Mouse (Mus musculus) liver, embryonic 11.5 days (tissue): ENCODE measurements around the gene Gpr61. TPM values are rescaled to one million over a fixed set of nuclear protein-coding genes. Genes with fewer than 3 reads are reported as not detected.

Experiments used
- ATAC-seq: fragments of 200-750 bp; cut with Nextera tagmentation; replicated peaks from 2 replicates; pipeline ENCODE4 v1.8.0; 2017; ENCODE audit warnings: moderate number of reproducible peaks, mild to moderate bottlenecking, moderate TSS enrichment, moderate library complexity; ENCODE audit not compliant: low FRiP score
- DNase-seq: peaks from one replicate; pipeline ENCODE4 v3.0.0-alpha.2; 2017; ENCODE audit warnings: low spot score
- H3K27ac ChIP-seq: fragments of 300-500 bp; sonication (generic); 2 replicates; pipeline ENCODE4 v1.5.1; 2014; ENCODE audit warnings: mild to moderate bottlenecking, low read depth, low read length, control low read depth
- H3K27me3 ChIP-seq: fragments of 300-500 bp; sonication (generic); replicated peaks from 2 replicates; pipeline ENCODE4 v1.6.1; 2014; ENCODE audit warnings: low read length, mixed read lengths; ENCODE audit not compliant: control insufficient read depth, insufficient read depth
- H3K36me3 ChIP-seq: fragments of 300-500 bp; sonication (generic); 2 replicates; pipeline ENCODE4 v1.6.1; 2014; ENCODE audit warnings: mild to moderate bottlenecking, low read length, moderate library complexity, mixed read lengths; ENCODE audit not compliant: control insufficient read depth, insufficient read depth
- H3K4me1 ChIP-seq: fragments of 300-500 bp; sonication (generic); replicated peaks from 2 replicates; pipeline ENCODE4 v1.6.1; 2014; ENCODE audit warnings: low read length, mixed read lengths; ENCODE audit not compliant: control insufficient read depth, insufficient read depth
- H3K4me2 ChIP-seq: fragments of 300-500 bp; sonication (generic); 2 replicates; pipeline ENCODE4 v1.6.1; 2014; ENCODE audit warnings: mild to moderate bottlenecking, control low read depth, moderate library complexity
- H3K4me3 ChIP-seq: fragments of 300-500 bp; sonication (generic); 2 replicates; pipeline ENCODE4 v1.5.1; 2014; ENCODE audit warnings: low read depth, low read length, control low read depth
- H3K9ac ChIP-seq: fragments of 300-500 bp; sonication (generic); 2 replicates; pipeline ENCODE4 v1.6.1; 2014; ENCODE audit warnings: low read depth, low read length, control low read depth
- H3K9me3 ChIP-seq: fragments of 300-500 bp; sonication (generic); 2 replicates; pipeline ENCODE4 v1.6.1; 2016; ENCODE audit warnings: low read length, inconsistent platforms, mixed read lengths; ENCODE audit not compliant: control insufficient read depth
- WGBS: fragments of 180-500 bp; shearing (Covaris S2); extraction: QIAGEN DNeasy Blood & Tissue Kit; methylation state at CpG from one replicate; pipeline ENCODE4 v1.1.7; 2014; 5-methylcytosine and 5-hydroxymethylcytosine counted together
- polyA plus RNA-seq: library from polyadenylated mRNA; unstranded; fragments of >200 nt; fragmentation: Nextera tagmentation; extraction: Ambion mirVana; gene quantifications from 2 replicates; pipeline ENCODE4 v1.2.1, GENCODE M21; 2014

The Gpr61 gene
- polyA plus RNA-seq, 1 experiment from 2014 or later = 0.07 TPM

DNA sequence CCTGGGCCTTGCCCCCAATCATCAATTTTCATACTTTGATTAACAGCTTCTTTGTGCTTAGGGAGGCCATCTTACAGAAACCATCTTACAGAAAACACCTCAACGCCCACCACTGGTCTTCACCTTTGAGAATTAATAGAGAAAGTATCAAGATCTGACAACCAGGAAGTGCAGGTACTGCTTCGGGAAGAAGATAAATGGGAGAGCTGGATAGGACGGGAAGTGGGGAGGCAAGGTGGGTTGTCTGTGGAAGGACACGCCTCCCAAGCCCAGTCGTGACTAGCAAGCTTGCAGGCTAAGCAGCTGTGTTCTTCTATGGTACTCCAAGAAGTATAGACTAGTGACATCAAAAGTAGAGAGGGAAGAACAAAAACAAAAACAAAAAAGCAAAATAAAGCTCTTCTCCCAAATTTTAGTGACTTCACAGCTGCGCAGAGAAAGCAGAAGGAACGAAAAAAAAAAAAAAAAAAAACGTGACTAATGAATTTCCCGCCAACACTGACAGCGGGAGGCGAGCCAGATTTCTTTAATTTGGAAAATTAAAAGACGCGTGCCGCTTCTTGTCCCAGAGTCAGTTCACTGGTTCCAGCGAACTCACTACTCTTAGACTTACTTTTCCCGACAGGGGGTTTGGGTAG, 30.9 kb upstream of the Gpr61 start:
- ATAC-seq = no peak
- peaks cover 21% of the 10 kb centered on the region for H3K27me3 ChIP-seq
- peak overlapping the region; percentile 55; the same call in 1 of the 2 replicates for H3K9ac ChIP-seq
- H3K4me3 ChIP-seq = peak overlapping the region; percentile 68
- WGBS = 3% methylated on average over 16 of the region's 16 CpGs
- H3K4me2 ChIP-seq = peak overlapping the region; percentile 94
- no peaks in the 10 kb centered on the region for H3K9me3 ChIP-seq
- H3K36me3 ChIP-seq = no peaks in the 10 kb centered on the region
- no peak overlapping the region for H3K27ac ChIP-seq
- no peak for DNase-seq
- no peaks in the 10 kb centered on the region for H3K4me1 ChIP-seq

DNA sequence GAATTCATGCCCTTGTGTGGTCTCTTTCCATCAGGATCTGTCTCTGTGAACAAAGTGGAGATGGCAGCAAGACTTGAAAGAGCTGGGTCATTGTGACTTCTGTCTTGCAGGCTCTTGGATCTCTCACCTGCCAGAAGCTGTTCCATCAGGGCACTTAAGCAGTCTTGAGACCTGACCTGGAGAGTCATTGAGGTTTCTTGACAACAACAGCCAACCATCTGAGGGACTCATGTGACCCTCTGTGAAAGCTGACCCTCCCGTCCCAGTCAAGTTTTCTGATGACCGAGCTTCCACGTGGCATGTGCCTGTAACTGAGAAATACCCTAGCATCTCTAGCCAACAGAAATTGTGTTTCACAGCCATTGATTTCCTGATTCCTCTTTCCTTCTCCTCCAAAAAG, 30.1 kb upstream of the Gpr61 start:
- H3K27me3 ChIP-seq = peaks cover 21% of the 10 kb centered on the region
- no peak for DNase-seq
- H3K4me3 ChIP-seq = no peak overlapping the region
- no peak overlapping the region for H3K9ac ChIP-seq
- no peak overlapping the region for H3K4me2 ChIP-seq
- no peak overlapping the region for H3K27ac ChIP-seq
- ATAC-seq = no peak
- WGBS = 68% methylated on average over 3 of the region's 3 CpGs
- H3K36me3 ChIP-seq = no peaks in the 10 kb centered on the region
- H3K9me3 ChIP-seq = no peaks in the 10 kb centered on the region
- H3K4me1 ChIP-seq = no peaks in the 10 kb centered on the region

DNA sequence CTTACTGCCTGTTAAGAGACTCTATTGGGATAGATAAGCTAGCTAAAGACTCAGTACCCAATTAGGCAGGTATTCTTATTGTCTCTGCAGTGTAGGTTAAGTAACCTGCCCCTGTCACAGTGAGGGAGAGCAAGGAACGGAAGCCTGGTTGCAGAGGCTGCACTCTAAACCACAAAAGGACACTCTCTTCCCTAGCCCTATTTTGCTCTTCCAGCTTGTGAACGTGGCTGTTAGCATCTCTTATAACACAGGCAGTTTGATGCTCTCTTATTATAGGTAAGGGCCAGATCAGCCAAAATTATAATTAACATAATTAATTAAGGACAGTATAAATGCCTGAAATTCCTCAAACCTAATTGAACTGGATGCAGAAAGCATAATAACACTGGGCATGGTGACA, 25.8 kb upstream of the Gpr61 start:
- WGBS = 35% methylated on average over 2 of the region's 2 CpGs
- Histone ChIP-seq H3K9ac (no peak overlapping the region), H3K27me3 (peaks cover 6% of the 10 kb centered on the region; the same call in 1 of the 2 replicates), H3K36me3 (no peaks in the 10 kb centered on the region), H3K4me2 (no peak overlapping the region), H3K4me1 (no peaks in the 10 kb centered on the region), H3K27ac (no peak overlapping the region), H3K9me3 (no peaks in the 10 kb centered on the region), H3K4me3 (no peak overlapping the region)
- ATAC-seq (no peak), DNase-seq (no peak)

DNA sequence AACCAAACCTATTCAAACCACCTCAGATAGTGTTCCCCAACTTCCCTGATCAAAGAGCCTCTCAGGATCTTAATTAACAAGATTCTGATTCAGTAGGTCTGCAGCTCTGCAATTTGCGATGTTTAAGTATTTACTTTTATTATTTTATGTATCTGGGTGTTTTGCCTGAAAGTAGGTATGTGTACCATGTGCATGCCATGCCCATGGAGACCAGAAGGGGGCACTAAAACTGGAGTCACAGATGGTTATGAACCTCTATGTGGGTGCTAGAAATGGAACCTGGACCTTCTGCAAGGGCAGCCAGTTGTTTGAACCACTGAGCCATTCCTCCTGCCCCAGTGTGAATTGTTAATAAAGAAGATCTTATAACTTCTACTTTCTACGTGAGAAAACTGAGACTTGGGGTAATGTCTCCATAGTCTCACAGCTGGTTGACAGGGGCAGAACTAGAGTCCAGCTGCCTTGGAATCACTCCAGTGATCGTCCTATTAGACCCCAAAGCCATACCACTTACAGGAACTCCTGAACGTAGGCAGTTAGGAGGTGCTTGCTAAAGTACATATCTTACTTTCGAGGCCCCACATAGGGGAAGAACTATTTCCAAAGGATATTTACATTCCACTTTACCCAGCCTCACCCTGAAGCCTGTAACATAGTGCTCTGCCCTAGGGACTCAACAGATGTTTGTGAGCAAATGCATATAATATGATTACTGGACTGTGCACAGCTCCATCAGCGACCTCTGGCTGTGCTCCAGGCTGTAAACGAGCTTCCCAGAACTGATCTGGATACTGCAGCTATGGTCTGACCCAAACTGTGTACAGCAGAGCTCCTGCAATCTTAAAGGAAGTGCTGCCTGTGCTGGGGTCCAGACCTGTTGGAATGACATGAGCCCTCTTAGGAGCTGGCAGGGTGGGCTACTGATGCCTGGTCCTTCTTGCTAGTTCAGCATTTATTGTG, 24.4 kb upstream of the Gpr61 start:
- 78% methylated on average over 7 of the region's 7 CpGs for WGBS
- ATAC-seq (no peak), DNase-seq (no peak)
- Histone ChIP-seq H3K27me3 (peaks cover 7% of the 10 kb centered on the region; the same call in 1 of the 2 replicates), H3K27ac (no peak overlapping the region), H3K36me3 (no peaks in the 10 kb centered on the region), H3K9me3 (no peaks in the 10 kb centered on the region), H3K4me2 (no peak overlapping the region), H3K9ac (no peak overlapping the region), H3K4me3 (no peak overlapping the region), H3K4me1 (no peaks in the 10 kb centered on the region)

DNA sequence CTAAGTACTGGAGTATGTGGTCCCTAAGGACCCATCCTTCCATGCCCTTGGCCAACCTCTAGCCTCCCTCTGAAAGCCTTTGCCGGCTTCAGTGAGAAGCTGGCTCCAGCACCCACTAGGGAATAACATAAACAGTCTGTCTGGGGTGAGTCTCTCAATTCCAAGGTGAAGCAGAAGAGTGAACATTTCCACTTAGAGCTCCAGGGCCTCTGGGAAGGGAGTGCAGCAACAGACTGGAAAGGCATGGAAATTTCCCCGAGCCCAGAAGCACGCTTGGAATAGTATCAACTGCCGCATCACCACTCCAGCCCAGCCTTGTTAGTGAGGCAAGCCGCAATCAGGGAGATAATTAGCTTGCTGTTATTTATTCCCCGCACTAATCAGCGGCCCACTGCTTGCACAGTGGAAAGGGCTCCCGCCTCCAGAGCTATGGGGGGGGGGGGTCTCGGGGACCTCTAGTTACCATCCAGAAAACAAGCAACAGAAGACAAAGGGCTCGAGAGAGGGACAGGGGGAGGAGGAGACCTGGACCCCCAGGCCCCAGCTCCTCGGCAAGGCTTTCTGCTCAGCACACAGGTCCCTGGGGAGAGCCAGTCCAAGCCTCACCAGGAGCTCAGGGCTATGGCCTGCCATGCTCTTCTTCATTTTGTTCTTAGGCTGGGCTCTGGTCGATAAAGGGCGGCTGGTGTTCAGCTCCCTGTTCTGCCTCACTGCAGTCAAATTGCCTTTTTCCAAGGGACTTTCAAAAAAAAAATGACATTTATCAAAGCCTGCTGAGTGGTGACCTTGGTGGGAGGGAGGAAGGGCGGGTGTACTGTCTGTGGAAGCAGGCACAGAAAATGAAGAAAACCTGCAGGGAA, 20.2 kb upstream of the Gpr61 start:
- ATAC-seq = no peak; the same call in 1 of the 2 replicates
- Histone ChIP-seq H3K36me3 (no peaks in the 10 kb centered on the region), H3K9me3 (no peaks in the 10 kb centered on the region), H3K9ac (no peak overlapping the region), H3K27me3 (peaks cover 7% of the 10 kb centered on the region; the same call in 1 of the 2 replicates), H3K4me1 (no peaks in the 10 kb centered on the region), H3K27ac (no peak overlapping the region), H3K4me2 (no peak overlapping the region), H3K4me3 (no peak overlapping the region)
- WGBS = 49% methylated on average over 14 of the region's 14 CpGs
- no peak for DNase-seq

DNA sequence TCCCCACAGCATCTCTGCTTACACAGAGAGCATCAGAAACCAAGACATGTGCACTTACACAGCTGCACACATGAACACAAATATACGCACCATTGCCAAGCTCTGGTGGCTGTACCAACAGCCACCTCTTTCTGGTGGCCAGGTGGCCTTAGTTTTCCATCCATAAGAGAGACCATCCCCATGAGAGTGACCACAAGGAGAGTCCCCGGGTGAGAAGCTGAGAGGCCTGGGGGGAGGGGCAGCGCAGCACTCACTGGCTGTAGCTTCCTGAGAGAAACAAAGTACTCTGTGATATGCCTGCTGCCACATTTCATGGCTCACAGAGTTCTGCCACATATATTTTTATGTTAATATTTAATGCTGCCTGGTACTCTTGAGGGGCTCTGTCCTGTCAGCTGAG, 14.5 kb upstream of the Gpr61 start:
- H3K4me2 ChIP-seq = no peak overlapping the region
- H3K27ac ChIP-seq = no peak overlapping the region
- no peak overlapping the region for H3K4me3 ChIP-seq
- 39% methylated on average over 3 of the region's 3 CpGs for WGBS
- no peaks in the 10 kb centered on the region for H3K36me3 ChIP-seq
- H3K9ac ChIP-seq = no peak overlapping the region
- no peak for DNase-seq
- no peaks in the 10 kb centered on the region for H3K27me3 ChIP-seq
- no peaks in the 10 kb centered on the region for H3K4me1 ChIP-seq
- no peak for ATAC-seq
- no peaks in the 10 kb centered on the region for H3K9me3 ChIP-seq

DNA sequence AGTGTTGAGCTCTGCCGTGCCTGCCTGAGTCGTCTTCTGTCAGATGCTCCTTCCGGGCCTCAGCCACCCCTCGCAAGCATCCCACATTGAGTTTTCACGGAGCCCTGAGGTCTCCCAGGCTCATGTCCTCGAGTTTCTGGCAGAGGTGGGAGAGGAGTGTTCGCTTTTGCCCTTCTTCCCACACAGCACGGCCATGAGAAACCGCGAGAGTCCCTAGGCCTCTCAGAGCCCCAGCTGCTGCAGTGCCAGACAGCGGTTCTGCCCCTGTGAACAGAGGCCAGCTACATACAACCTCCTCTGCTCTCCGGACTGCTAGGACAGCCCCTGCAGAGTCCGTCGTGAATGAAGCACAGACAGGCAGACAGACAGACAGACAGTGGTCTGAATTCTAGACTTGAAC, 12.8 kb upstream of the Gpr61 start:
- 55% methylated on average over 14 of the region's 14 CpGs for whole genome bisulfite sequencing
- H3K4me2 ChIP-seq = no peak overlapping the region
- H3K36me3 ChIP-seq = no peaks in the 10 kb centered on the region
- no peak for DNase-seq
- H3K9ac ChIP-seq = no peak overlapping the region
- no peak overlapping the region for H3K27ac ChIP-seq
- H3K27me3 ChIP-seq = no peaks in the 10 kb centered on the region
- H3K4me3 ChIP-seq = no peak overlapping the region
- no peaks in the 10 kb centered on the region for H3K9me3 ChIP-seq
- ATAC-seq = no peak
- H3K4me1 ChIP-seq = no peaks in the 10 kb centered on the region

DNA sequence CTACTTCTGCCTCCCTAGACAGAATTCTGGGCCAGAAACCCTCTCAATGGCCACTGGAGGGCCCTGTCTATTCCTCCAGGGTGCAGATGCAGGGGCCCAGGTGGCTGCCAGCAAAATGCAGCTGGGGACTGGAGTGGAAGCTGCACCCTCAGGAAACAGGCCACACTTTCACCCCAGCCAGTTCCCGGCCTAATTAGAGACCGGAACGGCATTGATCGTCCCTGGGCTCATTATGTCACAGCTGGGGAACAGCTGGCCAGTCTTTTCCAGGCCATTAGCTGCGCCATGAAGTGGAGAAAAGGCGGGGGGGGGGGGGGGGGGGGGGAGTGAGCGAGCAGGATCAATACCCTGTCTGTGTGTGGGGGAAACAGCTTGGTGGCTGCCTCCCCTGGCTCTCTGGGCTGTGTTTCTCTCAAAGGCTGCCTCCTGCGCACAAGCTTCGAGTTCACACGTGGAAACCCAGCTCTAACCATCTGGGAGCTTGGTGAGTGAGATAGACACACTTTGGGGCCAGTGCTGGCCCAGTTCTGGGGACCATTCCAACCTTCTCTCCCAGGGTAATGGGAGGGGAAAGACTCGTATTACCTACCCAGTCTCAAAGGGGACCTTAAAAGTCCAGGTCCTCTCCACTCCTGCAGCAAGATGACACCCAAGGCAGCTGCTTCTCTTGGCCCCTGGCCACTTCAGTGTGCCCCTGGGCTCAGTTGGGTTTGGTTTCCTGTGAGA, 12.0 kb upstream of the Gpr61 start:
- no peak overlapping the region for H3K9ac ChIP-seq
- no peaks in the 10 kb centered on the region for H3K27me3 ChIP-seq
- no peaks in the 10 kb centered on the region for H3K36me3 ChIP-seq
- H3K9me3 ChIP-seq = no peaks in the 10 kb centered on the region
- ATAC-seq (0 out of 2 replicates have a peak, but pooled peaks have one; percentile 15), DNase-seq (no peak)
- no peak overlapping the region for H3K4me3 ChIP-seq
- no peaks in the 10 kb centered on the region for H3K4me1 ChIP-seq
- H3K27ac ChIP-seq = no peak overlapping the region
- no peak overlapping the region for H3K4me2 ChIP-seq
- 35% methylated on average over 10 of the region's 11 CpGs for WGBS
